Mouse (Mus musculus) naive thymus-derived CD4-positive, alpha-beta T cell, adult 2 months (primary cell): Measurements from ENCODE around the gene Fbp1.
"Not testable (repeated sequence)": the region's sequence is repeated elsewhere in the genome, so short reads cannot be mapped to it uniquely, and the experiment has no call there.

Source experiments
- DNase-seq: peaks from one replicate; pipeline ENCODE4 v3.0.0-alpha.2; 2011; ENCODE audit warnings: low read depth

The Fbp1 gene

DNA sequence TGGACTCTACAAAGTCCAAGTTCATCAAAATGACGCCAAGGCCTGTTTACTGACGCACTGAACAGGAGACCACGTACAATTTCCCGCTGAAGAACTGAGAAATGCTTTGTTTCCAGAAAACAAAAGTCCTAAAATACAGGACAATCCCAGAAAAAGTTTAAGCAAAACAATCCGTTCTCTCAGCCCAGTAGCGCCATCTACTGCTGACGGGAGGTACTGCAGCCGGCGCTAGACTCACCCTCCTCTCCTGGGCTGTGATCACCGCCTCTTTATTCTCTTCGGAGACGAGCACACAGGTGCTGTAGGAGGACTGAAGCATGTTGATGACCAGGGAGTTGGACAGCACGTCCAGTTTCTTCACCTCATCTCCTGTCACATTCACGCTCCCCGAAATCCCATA, 33.4 kb downstream of the Fbp1 start:
- peak; percentile 77 for DNase-seq

DNA sequence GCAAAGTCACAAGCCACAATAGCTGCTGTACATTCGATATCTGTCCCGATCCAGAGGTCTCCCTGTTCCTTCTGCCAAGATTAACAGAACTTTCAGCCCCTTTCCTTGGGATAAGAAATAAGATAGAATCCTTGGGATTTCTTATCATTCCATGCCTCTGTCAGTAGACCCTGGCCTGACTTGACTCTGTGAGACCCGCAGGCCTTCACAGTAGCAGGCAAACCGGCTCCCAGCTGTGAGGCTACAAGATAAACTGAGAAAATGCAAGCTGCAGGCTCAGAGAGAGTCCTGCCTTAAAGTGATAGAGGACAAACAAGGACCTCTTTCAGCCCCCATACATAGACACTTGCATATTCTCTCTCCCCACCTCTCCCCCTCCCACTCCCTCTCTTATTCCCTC, 54.7 kb downstream of the Fbp1 start:
- no peak for DNase-seq

DNA sequence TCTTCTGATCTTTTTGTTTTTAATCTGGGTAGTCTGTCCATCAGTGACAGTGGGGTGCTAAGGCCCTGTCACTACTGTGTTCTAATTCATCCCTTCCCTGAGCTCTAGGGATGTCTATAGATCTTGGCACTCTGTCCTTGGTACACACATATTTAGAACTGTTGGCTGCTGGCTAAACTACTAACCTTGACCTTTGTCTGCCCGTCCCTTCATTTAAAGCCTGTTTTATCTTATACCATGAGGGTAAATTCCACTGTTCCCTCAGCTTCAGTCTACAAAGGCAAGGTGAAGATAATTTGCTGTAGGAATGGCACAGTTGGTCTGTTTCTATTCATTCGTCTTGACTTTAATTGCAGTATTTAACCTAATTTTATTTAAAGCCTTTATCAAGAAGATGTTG, 55.8 kb downstream of the Fbp1 start:
- no peak for DNase-seq

DNA sequence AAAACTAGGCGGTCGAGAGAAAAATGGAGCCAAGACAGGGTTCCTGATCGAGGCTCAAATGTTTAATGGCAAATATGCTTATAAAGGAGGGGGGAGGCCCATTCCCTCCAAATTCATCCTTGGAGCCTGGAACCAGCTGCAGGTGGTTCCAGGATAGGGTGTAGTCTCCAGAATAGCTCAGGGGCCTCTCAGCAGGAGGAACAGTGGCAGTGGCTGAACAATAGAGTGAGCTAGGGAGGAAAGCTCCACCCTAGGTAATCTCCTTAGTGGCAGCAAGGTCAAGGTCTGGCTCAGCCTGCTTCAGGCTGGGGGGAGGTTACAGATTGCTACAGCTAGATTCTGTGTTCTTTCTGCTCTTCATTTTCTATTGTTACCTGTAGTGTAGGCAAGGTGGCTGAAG, 72.4 kb downstream of the Fbp1 start:
- DNase-seq, result not testable (repeated sequence)
